11 mouse cellular contexts compared by ENCODE assay signal in the genomic region with DNA sequence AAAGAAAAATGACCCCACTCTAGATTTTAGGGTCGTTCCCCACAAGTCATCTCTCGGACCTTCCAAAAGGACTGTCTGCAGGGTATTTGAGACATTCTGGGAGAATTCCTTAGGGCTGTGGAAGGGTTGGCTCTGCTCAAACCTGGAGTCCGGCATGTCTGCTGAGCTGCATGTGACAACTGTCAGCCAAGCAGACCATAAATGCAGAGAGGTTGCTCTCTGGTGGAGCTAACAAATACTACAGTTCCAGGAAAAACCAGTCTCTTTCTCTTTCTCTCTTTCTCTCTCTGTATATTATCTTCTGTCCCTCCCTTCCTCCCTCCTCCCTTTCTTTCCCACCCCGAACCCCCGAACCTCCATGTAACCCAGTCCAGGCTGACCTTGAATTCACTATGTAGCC. TPM values are rescaled to one million over a fixed set of nuclear protein-coding genes. Genes with fewer than 3 reads are reported as not detected.
DNase-seq lines count a peak whose midpoint lies in the region; ATAC-seq and TF ChIP-seq lines count a peak whose summit lies in the region.
"Had no signal": no experiment of that assay in that cellular context is flagged by ENCODE, and none has a peak within 500 bp of the region (broad histone marks: within the 10 kb centered on the region; RNA-seq: fewer than 3 reads in every experiment).

No protein-coding gene starts in this region.

- no peaks in the 10 kb centered on the region for H3K9me3 ChIP-seq in hindbrain, postnatal 0 days (ENCODE audit: low read length)
- H3K9me3 ChIP-seq in hindbrain, embryonic 13.5 days: no peaks in the 10 kb centered on the region
- no peaks in the 10 kb centered on the region for H3K9me3 ChIP-seq in neural tube, embryonic 15.5 days (replicated peaks)
- no peaks in the 10 kb centered on the region for H3K9me3 ChIP-seq in stomach, postnatal 0 days (ENCODE audit: control insufficient read depth, low read length)
- H3K9me3 ChIP-seq: heart, embryonic 15.5 days had no signal

- no peaks in the 10 kb centered on the region; the same call in 1 of the 2 replicates for H3K4me1 ChIP-seq in hindbrain, postnatal 0 days (ENCODE audit: insufficient read depth, low read length)
- peaks cover 18% of the 10 kb centered on the region for H3K4me1 ChIP-seq in hindbrain, embryonic 13.5 days (replicated peaks)
- peaks cover 14% of the 10 kb centered on the region for H3K4me1 ChIP-seq in neural tube, embryonic 15.5 days
- no peaks in the 10 kb centered on the region for H3K4me1 ChIP-seq in cortical plate, adult 2 months (ENCODE audit: control insufficient read depth, insufficient read depth, low read length)
- H3K4me1 ChIP-seq in stomach, postnatal 0 days (replicated peaks; ENCODE audit: control insufficient read depth, insufficient read depth): no peaks in the 10 kb centered on the region

- H3K27me3 ChIP-seq in hindbrain, postnatal 0 days (ENCODE audit: insufficient read depth, low read length): no peaks in the 10 kb centered on the region
- 0 out of 2 replicates have a peak, but pooled peaks cover 12% of the 10 kb centered on the region for H3K27me3 ChIP-seq in hindbrain, embryonic 13.5 days
- 0 out of 2 replicates have a peak, but pooled peaks cover 3% of the 10 kb centered on the region for H3K27me3 ChIP-seq in neural tube, embryonic 15.5 days (replicated peaks)
- no peaks in the 10 kb centered on the region for H3K27me3 ChIP-seq in stomach, postnatal 0 days (ENCODE audit: control insufficient read depth, insufficient read depth, low read length)
- H3K27me3 ChIP-seq: heart, embryonic 15.5 days had no signal

- TF ChIP-seq EP300 in stomach, postnatal 0 days (optimal IDR thresholded peaks at IDR 0.05): no peak

- TF ChIP-seq CTCF in hindbrain, postnatal 0 days (IDR thresholded peaks at IDR 0.05; ENCODE audit: low read depth): peak; percentile 81
- peak; percentile 57 for TF ChIP-seq CTCF in cortical plate, adult 2 months (IDR thresholded peaks at IDR 0.05; ENCODE audit: extremely low read depth, insufficient read depth, low read length)
- peak; percentile 83 for TF ChIP-seq CTCF in stomach, postnatal 0 days (IDR thresholded peaks at IDR 0.05; ENCODE audit: low read depth)

- no peak overlapping the region for H3K27ac ChIP-seq in hindbrain, postnatal 0 days
- no peak overlapping the region for H3K27ac ChIP-seq in hindbrain, embryonic 13.5 days
- no peak overlapping the region for H3K27ac ChIP-seq in neural tube, embryonic 15.5 days (replicated peaks)
- no peak overlapping the region for H3K27ac ChIP-seq in cortical plate, adult 2 months (ENCODE audit: insufficient read depth, low read length)
- no peak overlapping the region for H3K27ac ChIP-seq in stomach, postnatal 0 days (replicated peaks)
- H3K27ac ChIP-seq: heart, embryonic 15.5 days; macrophage had no signal

- peak; percentile 76 for DNase-seq in hindbrain, postnatal 0 days (ENCODE audit: low spot score)
- no peak for DNase-seq in neural tube, embryonic 10.5 days (ENCODE audit: extremely low spot score, low spot score)
- DNase-seq in stomach, postnatal 0 days (ENCODE audit: low spot score): no peak
- DNase-seq in cerebellum, adult 18-20 months: no peak

- TF ChIP-seq POLR2A in cortical plate, adult 2 months (IDR thresholded peaks at IDR 0.05; ENCODE audit: extremely low read depth, insufficient read depth, low read length): no peak

- WGBS in hindbrain, postnatal 0 days: 51% methylated on average over 5 of the region's 5 CpGs
- WGBS in hindbrain, embryonic 13.5 days: 59% methylated on average over 5 of the region's 5 CpGs
- WGBS in neural tube, embryonic 15.5 days: 45% methylated on average over 5 of the region's 5 CpGs
- WGBS in stomach, postnatal 0 days: 27% methylated on average over 5 of the region's 5 CpGs

- H3K9ac ChIP-seq in hindbrain, postnatal 0 days (replicated peaks; ENCODE audit: low read length): no peak overlapping the region
- H3K9ac ChIP-seq in hindbrain, embryonic 13.5 days: no peak overlapping the region
- H3K9ac ChIP-seq in neural tube, embryonic 15.5 days (replicated peaks): no peak overlapping the region
- H3K9ac ChIP-seq in stomach, postnatal 0 days (ENCODE audit: low read length): no peak overlapping the region
- H3K9ac ChIP-seq: heart, embryonic 15.5 days had no signal

- no peak overlapping the region for H3K4me3 ChIP-seq in hindbrain, postnatal 0 days (ENCODE audit: low read length)
- H3K4me3 ChIP-seq in hindbrain, embryonic 13.5 days: no peak overlapping the region
- H3K4me3 ChIP-seq in neural tube, embryonic 15.5 days (replicated peaks): no peak overlapping the region
- no peak overlapping the region for H3K4me3 ChIP-seq in cortical plate, adult 2 months (ENCODE audit: insufficient read depth, low read length)
- H3K4me3 ChIP-seq in stomach, postnatal 0 days (ENCODE audit: low read depth, low read length): no peak overlapping the region
- H3K4me3 ChIP-seq: heart, embryonic 15.5 days had no signal

- 0 out of 2 replicates have a peak, but pooled peaks have one; percentile 34 for ATAC-seq in hindbrain, postnatal 0 days
- ATAC-seq in hindbrain, embryonic 13.5 days (ENCODE audit: low FRiP score): no peak
- ATAC-seq in neural tube, embryonic 15.5 days (ENCODE audit: low FRiP score): 0 out of 2 replicates have a peak, but pooled peaks have one; percentile 24
- ATAC-seq in stomach, postnatal 0 days (ENCODE audit: low FRiP score, low TSS enrichment): no peak

- no peaks in the 10 kb centered on the region for H3K36me3 ChIP-seq in hindbrain, postnatal 0 days (ENCODE audit: insufficient read depth, low read length)
- H3K36me3 ChIP-seq in hindbrain, embryonic 13.5 days: no peaks in the 10 kb centered on the region
- no peaks in the 10 kb centered on the region for H3K36me3 ChIP-seq in neural tube, embryonic 15.5 days
- no peaks in the 10 kb centered on the region for H3K36me3 ChIP-seq in stomach, postnatal 0 days (ENCODE audit: control insufficient read depth, insufficient read depth, low read length)
- H3K36me3 ChIP-seq: heart, embryonic 15.5 days had no signal

- no peak overlapping the region for H3K4me2 ChIP-seq in hindbrain, postnatal 0 days (ENCODE audit: low read depth, low read length)
- no peak overlapping the region for H3K4me2 ChIP-seq in hindbrain, embryonic 13.5 days
- H3K4me2 ChIP-seq in neural tube, embryonic 15.5 days: no peak overlapping the region
- H3K4me2 ChIP-seq in stomach, postnatal 0 days (replicated peaks; ENCODE audit: low read depth): no peak overlapping the region
- H3K4me2 ChIP-seq: heart, embryonic 15.5 days had no signal

RNA-seq across cellular contexts. Expression of a gene that starts 4.9 kb away (rescaled TPM):
- 9.9 and 11.5 TPM in 2 replicates for total RNA-seq in hindbrain, postnatal 0 days (2014; rRNA removed)
- 2.4 and 2.5 TPM in 2 replicates for polyA plus RNA-seq in hindbrain, postnatal 0 days (2015; fragmentation: Nextera tagmentation; extraction: Ambion mirVana)
- polyA plus RNA-seq in hindbrain, embryonic 13.5 days (2015; fragmentation: Nextera tagmentation; extraction: Ambion mirVana): 3.7 and 3.8 TPM in 2 replicates
- 2.4 and 2.8 TPM in 2 replicates for polyA plus RNA-seq in neural tube, embryonic 15.5 days (2015; fragmentation: Nextera tagmentation; extraction: Ambion mirVana)
- 5.0 and 5.4 TPM in 2 replicates for polyA plus RNA-seq in cortical plate, adult 2 months (2012; rRNA removed)
- polyA plus RNA-seq in stomach, postnatal 0 days (2015; fragmentation: Nextera tagmentation; extraction: Ambion mirVana): 1.4 and 1.6 TPM in 2 replicates

RNA-seq across cellular contexts. Expression of a gene that starts 10.2 kb away (rescaled TPM):
- 2.3 and 5.4 TPM in 2 replicates for total RNA-seq in hindbrain, postnatal 0 days (2014; rRNA removed)
- 5.6 and 6.7 TPM in 2 replicates for polyA plus RNA-seq in hindbrain, postnatal 0 days (2015; fragmentation: Nextera tagmentation; extraction: Ambion mirVana)
- not detected in 2 replicates for polyA plus RNA-seq in hindbrain, embryonic 13.5 days (2015; fragmentation: Nextera tagmentation; extraction: Ambion mirVana)
- polyA plus RNA-seq in neural tube, embryonic 15.5 days (2015; fragmentation: Nextera tagmentation; extraction: Ambion mirVana): 0.56 and 0.75 TPM in 2 replicates
- polyA plus RNA-seq in cortical plate, adult 2 months (2012; rRNA removed): 25.9 and 31.9 TPM in 2 replicates
- 0.34 and 0.35 TPM in 2 replicates for polyA plus RNA-seq in stomach, postnatal 0 days (2015; fragmentation: Nextera tagmentation; extraction: Ambion mirVana)
- total RNA-seq: adrenal gland, adult 18-20 months had no signal
- polyA plus RNA-seq: macrophage had no signal

RNA-seq across cellular contexts. Expression of a gene that starts 17.1 kb away (rescaled TPM):
- total RNA-seq in hindbrain, postnatal 0 days (2014; rRNA removed): 1.9 and 2.9 TPM in 2 replicates
- 2.3 TPM in 2 replicates for polyA plus RNA-seq in hindbrain, postnatal 0 days (2015; fragmentation: Nextera tagmentation; extraction: Ambion mirVana)
- polyA plus RNA-seq in hindbrain, embryonic 13.5 days (2015; fragmentation: Nextera tagmentation; extraction: Ambion mirVana): 0.81 and 0.83 TPM in 2 replicates
- polyA plus RNA-seq in neural tube, embryonic 15.5 days (2015; fragmentation: Nextera tagmentation; extraction: Ambion mirVana): 0.90 and 1.3 TPM in 2 replicates
- polyA plus RNA-seq in cortical plate, adult 2 months (2012; rRNA removed): 1.3 and 1.4 TPM in 2 replicates
- polyA plus RNA-seq in stomach, postnatal 0 days (2015; fragmentation: Nextera tagmentation; extraction: Ambion mirVana): 0.77 and 0.92 TPM in 2 replicates

RNA-seq across cellular contexts. Expression of a gene that starts 25.1 kb away (rescaled TPM):
- total RNA-seq in hindbrain, postnatal 0 days (2014; rRNA removed): 0.14 TPM in 1 of 2 replicates, not detected in the other
- polyA plus RNA-seq in hindbrain, postnatal 0 days (2015; fragmentation: Nextera tagmentation; extraction: Ambion mirVana): not detected in 2 replicates
- polyA plus RNA-seq in hindbrain, embryonic 13.5 days (2015; fragmentation: Nextera tagmentation; extraction: Ambion mirVana): not detected in 2 replicates
- polyA plus RNA-seq in neural tube, embryonic 15.5 days (2015; fragmentation: Nextera tagmentation; extraction: Ambion mirVana): not detected in 2 replicates
- 0.15 and 0.25 TPM in 2 replicates for polyA plus RNA-seq in cortical plate, adult 2 months (2012; rRNA removed)
- 0.19 and 0.23 TPM in 2 replicates for polyA plus RNA-seq in stomach, postnatal 0 days (2015; fragmentation: Nextera tagmentation; extraction: Ambion mirVana)

RNA-seq across cellular contexts. Expression of a gene that starts 25.2 kb away (rescaled TPM):
- total RNA-seq in hindbrain, postnatal 0 days (2014; rRNA removed): not detected in 2 replicates
- polyA plus RNA-seq in hindbrain, postnatal 0 days (2015; fragmentation: Nextera tagmentation; extraction: Ambion mirVana): 0.50 and 0.54 TPM in 2 replicates
- not detected in 2 replicates for polyA plus RNA-seq in hindbrain, embryonic 13.5 days (2015; fragmentation: Nextera tagmentation; extraction: Ambion mirVana)
- polyA plus RNA-seq in neural tube, embryonic 15.5 days (2015; fragmentation: Nextera tagmentation; extraction: Ambion mirVana): not detected in 2 replicates
- 1.2 TPM in 1 of 2 replicates, not detected in the other for polyA plus RNA-seq in cortical plate, adult 2 months (2012; rRNA removed)
- polyA plus RNA-seq in stomach, postnatal 0 days (2015; fragmentation: Nextera tagmentation; extraction: Ambion mirVana): 0.67 and 0.69 TPM in 2 replicates
- total RNA-seq: layer of hippocampus, adult 18-20 months had no signal
- polyA plus RNA-seq: heart, embryonic 15.5 days; macrophage had no signal

Comparison
In these comparisons a context has a peak if more than half of its experiments do, and no peak if none do; other contexts are left out.
1. ATAC-seq: peak in hindbrain, postnatal 0 days (single experiment) and neural tube, embryonic 15.5 days (single experiment); none in hindbrain, embryonic 13.5 days (single experiment) and stomach, postnatal 0 days (single experiment).
2. Peak in every context shown above with its lines, with median percentiles within 50 percentile points of each other: CTCF ChIP-seq.